Mouse (Mus musculus): ENCODE data around the gene Nkrf. TPM values are rescaled to one million over a fixed set of nuclear protein-coding genes. Genes with fewer than 3 reads are reported as not detected.

Nkrf gene
- polyA plus RNA-seq (2012; rRNA removed), result 1.3 and 2.7 TPM in 2 replicates
- polyA plus RNA-seq (2014; fragmentation: Nextera tagmentation; extraction: Ambion mirVana), result 1.2 and 1.3 TPM in 2 replicates

GRCm38 (mm10) chrX:36902321-36903114 is at the start of gene Nkrf:
Gene Nkrf, minus strand, starts transcription at chrX:36902899.
- Histone ChIP-seq H3K27ac (no peak within 1 kb of the TSS), H3K9ac (replicated peaks) (peak within 1 kb of the TSS; percentile 73), H3K4me3 (ENCODE audit: insufficient read depth in 1 of 2, low read depth in 2 of 2, low read length in 2 of 2) (peak within 1 kb of the TSS; percentile 72 to 81), H3K4me2 (ENCODE audit: low read depth) (peak within 1 kb of the TSS; percentile 73), H3K9me3 (ENCODE audit: control insufficient read depth, low read length) (no peaks in the 10 kb centered on the region), H3K4me1 (replicated peaks; ENCODE audit: control insufficient read depth in 2 of 2, insufficient read depth in 2 of 2, low read length in 1 of 2) (peaks cover 0 to 3% of the 10 kb centered on the region in 2 experiments; a peak in 2 of 4 replicates), H3K36me3 (replicated peaks; ENCODE audit: control insufficient read depth, insufficient read depth, low read depth) (no peaks in the 10 kb centered on the region), H3K27me3 (ENCODE audit: control insufficient read depth, insufficient read depth, low read length) (no peaks in the 10 kb centered on the region)
- WGBS (ENCODE audit: insufficient replicate concordance), result 15% methylated on average over 31 of the region's 47 CpGs
- ATAC-seq (ENCODE audit: insufficient read depth), result peak; percentile 56
- 0 out of 2 replicates have a peak, but pooled peaks have one; percentile 2 for TF ChIP-seq CTCF (IDR thresholded peaks at IDR 0.05; ENCODE audit: low read depth)
- TF ChIP-seq EP300 (IDR thresholded peaks at IDR 0.05; ENCODE audit: low read depth), result no peak
- DNase-seq (ENCODE audit: low read depth in 3 of 3, low spot score in 3 of 3), result no peak

DNA sequence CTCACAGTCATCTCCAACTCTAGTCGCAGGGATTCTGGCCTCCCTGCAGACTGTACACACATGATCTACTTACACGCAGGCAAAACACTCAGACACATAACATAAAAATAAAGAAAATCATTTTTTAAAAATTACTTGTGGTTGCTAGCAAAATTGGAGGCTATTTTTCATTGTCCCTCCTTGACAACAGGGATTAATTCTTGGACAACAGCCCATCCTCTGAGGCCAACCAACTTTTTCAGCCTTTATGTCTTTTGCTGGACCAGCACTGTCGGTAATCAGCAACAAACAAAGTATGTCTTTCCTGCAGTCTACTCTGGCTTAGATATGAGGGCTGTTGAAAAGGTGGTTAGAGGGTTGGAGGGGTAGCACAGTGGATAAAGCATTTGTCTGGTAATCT is 38.4 kb upstream of the Nkrf start:
- Histone ChIP-seq H3K36me3 (replicated peaks; ENCODE audit: control insufficient read depth, insufficient read depth, low read depth) (no peaks in the 10 kb centered on the region), H3K4me3 (ENCODE audit: insufficient read depth in 1 of 2, low read depth in 2 of 2, low read length in 2 of 2) (no peak overlapping the region), H3K4me2 (ENCODE audit: low read depth) (no peak overlapping the region), H3K4me1 (replicated peaks; ENCODE audit: control insufficient read depth in 2 of 2, insufficient read depth in 2 of 2, low read length in 1 of 2) (no peaks in the 10 kb centered on the region), H3K9me3 (ENCODE audit: control insufficient read depth, low read length) (no peaks in the 10 kb centered on the region), H3K27me3 (ENCODE audit: control insufficient read depth, insufficient read depth, low read length) (no peaks in the 10 kb centered on the region), H3K9ac (replicated peaks) (no peak overlapping the region), H3K27ac (no peak overlapping the region)
- no peak for ATAC-seq (ENCODE audit: insufficient read depth)
- WGBS (ENCODE audit: insufficient replicate concordance), result 65% methylated on average over 3 of the region's 3 CpGs
- TF ChIP-seq CTCF (IDR thresholded peaks at IDR 0.05; ENCODE audit: low read depth) (no peak), EP300 (IDR thresholded peaks at IDR 0.05; ENCODE audit: low read depth) (no peak)
- DNase-seq (ENCODE audit: low read depth in 3 of 3, low spot score in 3 of 3), result no peak

DNA sequence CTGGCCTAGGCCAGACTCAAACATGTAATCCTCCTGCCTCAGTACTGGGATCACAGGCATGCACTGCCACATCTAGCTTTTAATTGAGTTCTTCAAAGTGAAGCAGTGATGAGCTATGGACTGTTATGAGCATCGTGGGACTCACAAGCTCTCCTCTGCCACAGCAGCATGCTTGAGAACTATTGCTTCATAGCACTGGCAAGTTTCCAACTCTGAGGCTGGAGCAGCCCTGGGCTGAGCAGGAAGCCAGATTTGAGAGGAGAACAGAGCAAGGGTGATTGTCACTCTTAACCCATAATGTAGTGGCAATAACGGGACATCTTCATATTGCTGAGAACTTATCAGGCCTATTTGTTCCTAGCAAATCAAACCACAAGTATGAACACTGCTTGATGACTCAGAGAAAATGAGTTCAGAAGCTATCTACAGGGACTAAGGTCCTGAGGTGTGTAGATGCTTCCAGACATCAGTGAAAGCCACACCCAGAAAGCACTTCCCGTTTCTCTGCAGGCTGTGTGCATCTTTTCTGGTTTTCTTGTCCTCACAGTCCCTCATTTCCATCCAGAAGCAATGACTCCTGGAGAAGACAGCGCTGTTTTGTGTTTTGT is 37.2 kb upstream of the Nkrf start:
- no peaks in the 10 kb centered on the region for H3K4me1 ChIP-seq (replicated peaks; ENCODE audit: control insufficient read depth in 2 of 2, insufficient read depth in 2 of 2, low read length in 1 of 2)
- no peak overlapping the region for H3K9ac ChIP-seq (replicated peaks)
- WGBS (ENCODE audit: insufficient replicate concordance), result 45% methylated on average over 4 of the region's 4 CpGs
- no peak for TF ChIP-seq CTCF (IDR thresholded peaks at IDR 0.05; ENCODE audit: low read depth)
- no peak for TF ChIP-seq EP300 (IDR thresholded peaks at IDR 0.05; ENCODE audit: low read depth)
- no peak overlapping the region for H3K4me3 ChIP-seq (ENCODE audit: insufficient read depth in 1 of 2, low read depth in 2 of 2, low read length in 2 of 2)
- DNase-seq (ENCODE audit: low read depth in 3 of 3, low spot score in 3 of 3), result no peak
- H3K36me3 ChIP-seq (replicated peaks; ENCODE audit: control insufficient read depth, insufficient read depth, low read depth), result no peaks in the 10 kb centered on the region
- H3K9me3 ChIP-seq (ENCODE audit: control insufficient read depth, low read length), result no peaks in the 10 kb centered on the region
- no peaks in the 10 kb centered on the region for H3K27me3 ChIP-seq (ENCODE audit: control insufficient read depth, insufficient read depth, low read length)
- H3K4me2 ChIP-seq (ENCODE audit: low read depth), result no peak overlapping the region
- no peak overlapping the region for H3K27ac ChIP-seq
- no peak for ATAC-seq (ENCODE audit: insufficient read depth)

GRCm38 (mm10) chrX:36935326-36935966 is 32.7 kb upstream of the Nkrf start:
- Histone ChIP-seq H3K4me1 (replicated peaks; ENCODE audit: control insufficient read depth in 2 of 2, insufficient read depth in 2 of 2, low read length in 1 of 2) (no peaks in the 10 kb centered on the region), H3K9me3 (ENCODE audit: control insufficient read depth, low read length) (no peaks in the 10 kb centered on the region), H3K4me3 (ENCODE audit: insufficient read depth in 1 of 2, low read depth in 2 of 2, low read length in 2 of 2) (no peak overlapping the region), H3K9ac (replicated peaks) (no peak overlapping the region), H3K36me3 (replicated peaks; ENCODE audit: control insufficient read depth, insufficient read depth, low read depth) (no peaks in the 10 kb centered on the region), H3K27me3 (ENCODE audit: control insufficient read depth, insufficient read depth, low read length) (no peaks in the 10 kb centered on the region), H3K27ac (no peak overlapping the region), H3K4me2 (ENCODE audit: low read depth) (no peak overlapping the region)
- TF ChIP-seq EP300 (IDR thresholded peaks at IDR 0.05; ENCODE audit: low read depth) (no peak), CTCF (IDR thresholded peaks at IDR 0.05; ENCODE audit: low read depth) (no peak)
- no peak for ATAC-seq (ENCODE audit: insufficient read depth)
- 60% methylated on average over 7 of the region's 7 CpGs for WGBS (ENCODE audit: insufficient replicate concordance)
- DNase-seq (ENCODE audit: low read depth in 3 of 3, low spot score in 3 of 3), result no peak

GRCm38 (mm10) chrX:36930574-36930973 is 27.9 kb upstream of the Nkrf start:
- Histone ChIP-seq H3K9ac (replicated peaks) (no peak overlapping the region), H3K4me2 (ENCODE audit: low read depth) (no peak overlapping the region), H3K27ac (no peak overlapping the region), H3K36me3 (replicated peaks; ENCODE audit: control insufficient read depth, insufficient read depth, low read depth) (no peaks in the 10 kb centered on the region), H3K9me3 (ENCODE audit: control insufficient read depth, low read length) (no peaks in the 10 kb centered on the region), H3K27me3 (ENCODE audit: control insufficient read depth, insufficient read depth, low read length) (no peaks in the 10 kb centered on the region), H3K4me3 (ENCODE audit: insufficient read depth in 1 of 2, low read depth in 2 of 2, low read length in 2 of 2) (no peak overlapping the region), H3K4me1 (replicated peaks; ENCODE audit: control insufficient read depth in 2 of 2, insufficient read depth in 2 of 2, low read length in 1 of 2) (no peaks in the 10 kb centered on the region)
- 40% methylated on average over 1 of the region's 1 CpGs for WGBS (ENCODE audit: insufficient replicate concordance)
- TF ChIP-seq EP300 (IDR thresholded peaks at IDR 0.05; ENCODE audit: low read depth) (no peak), CTCF (IDR thresholded peaks at IDR 0.05; ENCODE audit: low read depth) (peak; percentile 25; the same call in 1 of the 2 replicates)
- ATAC-seq (ENCODE audit: insufficient read depth), result no peak
- no peak for DNase-seq (ENCODE audit: low read depth in 3 of 3, low spot score in 3 of 3)
